Mouse (Mus musculus) right cerebral cortex, postnatal 36 days (tissue): ENCODE data around the gene Ccdc141.

ENCODE experiments used
- DNase-seq, 2 experiments: peaks; one replicate each; pipeline ENCODE4 v3.0.0; 2022; ENCODE audit warnings: low spot score in 2 of 2, mixed read lengths in 1 of 2

The Ccdc141 gene

DNA sequence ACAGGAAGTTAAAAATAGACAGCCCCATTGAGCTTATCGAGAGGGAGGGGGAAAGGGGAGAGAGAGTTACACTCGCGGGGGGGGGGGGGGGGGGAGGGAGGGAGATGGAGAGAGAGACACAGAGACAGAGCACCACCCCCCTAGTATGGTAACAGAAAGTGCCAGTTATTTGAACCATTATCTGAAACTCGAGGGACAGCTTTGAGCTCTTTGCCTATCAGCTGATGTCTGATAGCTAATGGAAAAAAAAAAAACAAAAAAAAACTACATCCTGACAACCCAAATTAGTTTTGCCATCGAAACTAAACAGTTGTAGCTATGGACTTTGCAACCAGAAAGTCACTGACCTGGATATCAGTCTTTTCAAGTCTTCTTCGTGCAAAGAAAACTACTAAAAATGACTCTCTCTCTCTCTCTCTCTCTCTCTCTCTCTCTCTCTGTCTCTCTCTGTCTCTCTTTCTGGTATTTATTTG is at the start of gene Ccdc141:
Gene Ccdc141, minus strand, starts transcription at position 4 of the 473 bp plus-strand sequence.
- no peak for DNase-seq

DNA sequence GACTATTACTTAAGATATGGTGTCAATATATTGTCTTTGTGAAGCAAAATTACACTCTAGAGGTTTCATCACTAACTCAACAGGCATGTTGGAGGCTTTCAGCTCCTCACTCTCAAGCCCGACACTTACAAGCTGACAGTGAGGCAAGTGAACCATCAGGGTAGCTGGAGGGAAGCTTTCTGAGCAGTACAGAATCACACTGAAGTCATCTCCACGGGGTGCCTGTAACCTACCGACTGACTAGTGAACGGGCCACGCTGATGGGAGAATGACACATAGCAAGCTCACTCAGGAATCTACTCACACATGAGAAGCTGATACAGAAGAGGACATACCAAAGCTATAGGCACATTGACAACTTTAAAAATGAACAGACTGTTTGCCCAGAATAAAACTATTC is 42.4 kb upstream of the Ccdc141 start:
- no peak for DNase-seq

DNA sequence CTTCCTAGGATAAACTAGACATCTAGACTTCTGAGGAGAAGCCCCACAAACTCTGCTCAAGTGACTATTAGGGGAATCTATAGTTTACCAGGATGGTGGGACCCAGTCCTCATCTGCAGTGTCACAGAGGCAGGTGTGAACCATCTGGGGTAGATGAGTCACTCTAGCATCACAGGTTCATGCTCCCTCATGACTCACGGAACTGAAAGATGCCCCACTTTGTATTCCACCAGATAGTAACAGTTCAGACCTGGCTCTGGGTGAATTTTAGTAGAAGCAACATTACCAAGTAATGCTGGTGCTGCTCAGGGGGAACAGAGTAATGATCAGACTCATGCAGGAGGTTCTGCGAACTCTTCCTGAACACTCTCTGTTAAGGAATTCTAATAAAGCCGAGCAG is 36.5 kb upstream of the Ccdc141 start:
- no peak for DNase-seq

DNA sequence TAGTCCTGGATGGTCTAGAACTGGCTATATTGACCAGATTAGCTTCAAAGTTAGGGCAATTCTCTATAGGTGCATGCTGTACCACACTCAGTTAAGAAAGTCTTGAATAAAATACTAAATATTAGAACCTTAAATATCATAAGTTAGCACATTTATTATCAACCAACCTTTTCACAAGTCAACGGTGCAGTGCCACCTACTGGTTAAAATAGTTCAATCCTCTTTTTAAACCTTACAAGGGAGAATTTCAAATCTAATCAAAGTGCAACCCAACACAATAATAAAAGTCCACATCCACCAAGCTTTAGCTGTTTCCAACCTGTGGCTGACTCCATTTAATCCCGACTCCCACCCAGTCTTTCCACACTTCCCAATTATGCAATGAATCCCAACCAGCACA is 33.5 kb upstream of the Ccdc141 start:
- no peak for DNase-seq

DNA sequence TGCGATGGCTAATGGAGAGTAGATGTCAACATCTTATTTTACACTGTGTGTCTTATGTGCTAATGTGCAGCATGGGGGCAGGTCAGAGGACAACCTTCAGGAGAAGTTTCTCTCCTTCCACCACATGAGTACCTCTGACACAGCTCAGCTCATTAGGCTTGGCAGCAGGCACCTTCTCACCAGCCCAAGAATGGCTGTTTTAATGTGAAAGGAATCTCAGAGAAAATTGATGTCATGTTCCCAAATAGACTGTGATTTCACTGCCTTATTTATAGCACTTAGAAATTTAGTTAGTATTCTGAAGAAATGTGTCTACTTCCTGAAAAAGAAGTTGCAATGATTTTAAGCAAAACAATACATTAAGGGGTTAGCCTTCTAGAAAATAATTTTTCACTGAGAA is 31.5 kb upstream of the Ccdc141 start:
- DNase-seq, result no peak

DNA sequence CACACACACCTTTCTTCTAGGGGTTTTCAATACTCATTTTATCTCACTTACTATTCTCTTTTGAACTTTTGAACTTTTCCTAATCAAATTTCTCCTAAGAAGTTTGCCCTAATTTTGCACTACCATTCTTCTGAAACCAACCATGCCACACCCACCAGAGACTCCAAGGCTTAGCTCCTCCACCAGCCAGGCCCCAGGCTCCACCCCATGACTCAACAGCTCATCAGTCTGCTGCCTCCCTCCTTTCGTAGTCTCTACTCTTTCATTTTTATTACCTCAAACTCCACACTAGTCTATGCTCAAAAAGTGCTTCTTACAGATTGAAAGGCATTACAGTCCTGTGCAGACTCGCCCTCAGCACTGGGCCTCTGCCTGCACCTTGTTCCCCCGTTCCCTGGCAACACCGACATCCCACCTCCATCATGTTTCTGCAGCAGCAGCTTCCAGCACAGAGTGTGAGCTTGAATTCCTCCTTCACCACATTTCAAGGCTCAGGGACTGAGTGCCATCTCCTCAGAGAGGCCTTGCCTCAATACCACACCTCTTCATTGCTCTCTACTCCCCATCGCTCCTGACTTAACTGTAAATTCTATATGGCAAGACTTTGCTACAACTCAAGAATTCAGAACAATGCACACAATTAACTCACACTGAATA is 30.6 kb upstream of the Ccdc141 start:
- DNase-seq, result no peak

DNA sequence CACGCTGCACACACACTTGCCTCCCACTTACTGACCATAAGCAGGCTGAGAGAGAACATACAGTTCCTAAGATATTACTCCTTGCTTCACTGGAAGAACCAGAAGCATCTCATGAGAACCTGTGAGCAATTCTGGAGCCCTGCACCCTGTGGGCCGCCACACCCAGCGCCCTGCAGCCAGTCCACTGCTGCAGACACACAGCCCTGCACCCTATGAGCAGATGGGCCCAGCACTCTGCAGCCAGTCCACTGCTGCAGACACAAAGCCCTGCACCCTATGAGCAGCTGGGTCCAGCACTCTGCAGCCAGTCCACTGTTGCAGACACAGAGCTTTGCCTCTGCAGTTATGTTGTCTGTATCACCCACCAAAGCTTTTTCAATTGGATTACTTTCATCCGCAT is 29.9 kb upstream of the Ccdc141 start:
- DNase-seq, result no peak

DNA sequence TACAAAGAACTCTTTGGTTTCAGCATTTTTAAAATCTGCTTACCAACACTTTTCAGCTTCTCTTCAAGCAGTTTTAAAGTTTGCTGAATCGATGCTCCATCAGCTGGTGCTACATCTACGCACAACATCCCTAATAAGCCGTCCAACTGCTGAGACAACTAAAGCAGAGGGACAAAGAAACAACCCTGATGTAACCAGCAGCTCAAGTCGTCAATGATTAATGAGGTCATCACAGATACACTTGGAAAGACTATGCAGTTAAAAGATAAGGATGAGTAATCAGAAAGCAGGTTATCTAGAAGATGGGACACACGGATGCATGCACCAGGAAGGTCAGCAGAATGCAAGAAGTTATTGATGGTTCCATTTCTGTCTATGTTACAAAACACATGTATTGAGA is 27.8 kb upstream of the Ccdc141 start:
- no peak for DNase-seq

DNA sequence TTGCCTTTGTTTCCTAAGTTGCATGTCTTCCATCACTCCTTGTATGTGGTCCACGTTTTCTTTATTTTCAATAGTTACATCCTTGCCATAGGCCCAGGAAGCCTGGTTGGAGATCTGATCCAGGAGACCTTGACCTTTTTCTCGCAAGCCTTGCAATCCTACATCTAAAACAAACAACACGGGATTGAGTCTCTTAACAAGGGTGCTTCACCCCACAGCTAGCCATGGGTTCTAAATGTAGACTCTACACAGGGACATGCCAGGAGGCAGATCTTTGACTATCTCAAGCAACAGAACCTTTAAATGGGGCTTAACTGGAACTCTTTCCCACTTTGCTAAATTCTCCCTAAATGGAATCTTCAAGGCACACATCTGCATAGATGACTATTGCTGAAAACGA is 26.4 kb upstream of the Ccdc141 start:
- DNase-seq, result no peak

DNA sequence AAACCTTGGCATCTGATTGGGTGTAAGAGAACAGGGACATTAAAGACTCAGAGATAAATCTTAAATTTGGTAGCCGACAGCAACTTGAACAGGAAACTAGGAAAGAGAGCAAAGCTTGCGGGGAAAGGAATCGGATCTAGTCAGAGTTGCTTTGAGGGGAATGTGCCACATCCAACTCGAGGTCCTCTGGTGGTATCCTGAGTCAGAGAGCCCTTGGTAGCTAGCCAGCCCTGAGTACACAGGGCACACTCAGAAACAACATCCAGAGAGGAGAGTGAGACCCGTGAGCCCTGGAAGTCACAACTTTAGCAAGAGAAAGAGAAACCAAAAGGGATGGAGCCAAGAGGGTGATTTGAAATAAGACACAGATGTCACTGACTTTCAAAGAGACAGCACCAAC is 24.6 kb upstream of the Ccdc141 start:
- no peak for DNase-seq

DNA sequence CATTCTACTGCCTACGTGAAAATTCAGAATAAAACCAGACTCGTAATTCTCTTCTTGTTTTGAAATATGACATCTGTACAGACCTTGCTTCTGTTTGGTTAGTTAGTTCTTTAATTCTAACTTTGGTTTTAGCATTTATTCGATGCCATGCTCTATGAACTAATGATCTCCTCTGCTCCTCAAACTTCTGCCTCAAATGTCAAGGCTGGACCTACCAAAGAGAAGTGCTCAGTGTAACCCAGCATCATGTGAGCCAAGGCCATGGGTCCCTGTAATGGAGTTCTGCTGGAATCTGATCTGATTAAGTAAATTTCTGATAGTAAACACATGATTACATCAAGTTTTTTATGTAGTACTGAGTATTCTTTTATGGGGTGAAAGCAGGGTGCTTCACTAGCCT is 21.4 kb upstream of the Ccdc141 start:
- no peak for DNase-seq

DNA sequence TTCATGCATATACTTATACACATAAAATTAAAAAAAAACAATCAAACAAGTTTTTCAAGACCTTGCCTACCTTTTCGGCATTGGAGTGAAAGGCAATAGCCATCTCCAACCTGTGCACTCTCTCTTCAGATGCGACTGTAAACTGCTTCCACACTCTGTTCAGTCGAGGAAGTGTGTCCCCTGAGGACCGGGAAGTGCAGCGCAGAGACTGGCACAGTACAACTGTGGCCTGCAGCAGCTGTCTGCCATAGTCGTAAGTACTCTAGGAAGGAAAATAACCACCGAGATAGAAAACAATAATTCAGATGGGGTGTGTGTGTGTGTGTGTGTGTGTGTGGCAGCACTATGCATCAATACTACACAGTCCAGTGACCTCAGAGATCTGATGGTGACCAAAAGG is 20.5 kb upstream of the Ccdc141 start:
- no peak for DNase-seq

DNA sequence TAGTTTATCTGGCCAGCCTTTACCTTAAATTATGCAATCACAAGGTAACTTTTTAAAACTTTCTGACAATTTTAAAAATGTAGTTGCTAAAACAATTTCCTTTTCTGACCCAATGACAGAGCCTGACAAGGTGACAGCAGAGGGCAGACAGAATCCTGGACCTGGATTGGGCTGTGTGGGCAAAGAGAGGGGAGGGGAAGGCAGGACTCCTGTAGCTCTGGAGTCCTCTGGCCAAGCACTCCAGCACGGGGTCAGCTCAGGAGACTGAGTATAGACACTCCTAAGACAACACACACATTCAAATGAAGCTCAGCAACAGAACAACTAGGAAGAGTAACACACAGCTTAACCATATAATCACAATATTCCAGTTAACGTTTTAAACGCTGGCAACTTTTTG is 19.9 kb upstream of the Ccdc141 start:
- DNase-seq, result no peak

DNA sequence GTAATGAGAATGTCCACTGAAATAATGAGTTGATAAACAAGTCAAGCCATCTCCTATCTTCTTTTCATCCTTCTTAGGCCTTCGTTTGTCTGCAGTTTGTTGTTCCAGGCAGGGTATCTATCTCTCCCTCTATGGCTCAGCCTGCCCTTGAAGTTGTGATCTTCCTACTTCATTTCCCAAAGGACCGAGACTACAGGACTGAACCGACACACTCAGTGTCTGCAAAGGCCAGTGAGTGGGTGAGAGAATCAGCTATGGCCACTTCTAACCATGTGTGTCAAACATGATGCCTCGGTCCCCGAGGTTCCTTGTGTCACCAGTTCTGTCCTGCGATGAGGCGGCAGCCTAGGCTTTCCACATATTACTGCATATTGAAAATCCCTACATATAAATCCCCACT is 19.2 kb upstream of the Ccdc141 start:
- DNase-seq, result no peak

DNA sequence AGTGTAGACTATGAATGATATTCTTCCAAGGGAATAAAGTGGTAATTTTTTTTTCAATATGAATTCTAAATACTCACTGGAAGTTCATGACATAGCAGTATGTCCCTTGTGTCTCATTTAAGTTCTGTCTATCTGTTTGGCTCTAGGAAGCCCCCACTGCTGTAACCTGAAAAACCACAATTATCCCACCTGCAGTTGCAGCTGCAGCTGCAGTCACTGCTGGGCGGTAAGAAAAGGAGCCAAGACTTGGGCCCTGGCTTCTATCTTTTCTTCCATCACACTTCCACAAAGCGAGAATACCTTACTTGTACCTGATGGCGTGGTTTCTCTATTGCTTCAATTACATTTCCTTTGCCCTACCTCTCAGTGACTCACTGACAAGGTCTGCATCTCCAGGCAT is 17.1 kb upstream of the Ccdc141 start:
- no peak for DNase-seq

DNA sequence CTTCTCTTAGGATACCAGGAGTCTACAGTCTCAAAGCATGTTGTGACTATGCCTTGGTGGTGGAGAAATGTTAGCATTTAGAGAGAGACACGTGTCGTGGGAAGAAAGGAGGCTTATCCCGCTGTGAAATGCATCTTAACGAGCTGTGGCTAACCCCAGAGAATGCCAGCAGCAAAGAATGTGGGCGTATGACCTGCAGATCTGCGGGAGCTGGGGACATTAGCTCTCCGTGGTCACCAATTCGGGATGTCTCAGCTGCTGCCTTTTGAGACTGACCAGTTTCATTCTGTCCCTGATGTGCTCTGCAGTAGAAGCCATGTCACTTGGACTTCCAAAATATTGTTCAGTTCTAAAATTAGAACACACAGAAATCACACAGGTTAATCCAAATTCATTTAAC is 16.5 kb upstream of the Ccdc141 start:
- no peak for DNase-seq

DNA sequence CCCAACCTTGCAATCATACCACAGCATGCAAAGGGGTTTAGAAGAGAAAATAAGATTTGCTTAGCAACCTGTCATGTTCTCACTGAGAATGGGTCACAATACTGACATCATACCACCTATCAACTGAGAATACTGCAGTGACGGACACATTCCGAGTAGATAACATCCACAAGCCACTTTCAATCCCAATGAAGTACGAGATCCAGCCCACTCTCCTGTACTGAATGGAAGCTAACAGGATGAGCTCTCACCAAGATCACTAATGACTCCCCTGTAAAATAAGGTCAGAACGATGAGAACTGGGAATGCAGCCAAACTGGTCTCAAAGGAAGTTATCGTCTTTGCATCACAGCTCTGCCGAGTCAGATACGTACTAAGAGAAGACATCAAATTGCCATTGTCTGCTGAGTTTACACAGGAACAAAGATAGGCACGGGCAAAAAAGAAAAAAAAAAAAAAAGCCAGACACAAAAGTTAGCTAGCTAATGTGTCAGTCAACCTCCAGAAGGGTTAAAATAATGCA is 13.7 kb upstream of the Ccdc141 start:
- DNase-seq, result no peak

DNA sequence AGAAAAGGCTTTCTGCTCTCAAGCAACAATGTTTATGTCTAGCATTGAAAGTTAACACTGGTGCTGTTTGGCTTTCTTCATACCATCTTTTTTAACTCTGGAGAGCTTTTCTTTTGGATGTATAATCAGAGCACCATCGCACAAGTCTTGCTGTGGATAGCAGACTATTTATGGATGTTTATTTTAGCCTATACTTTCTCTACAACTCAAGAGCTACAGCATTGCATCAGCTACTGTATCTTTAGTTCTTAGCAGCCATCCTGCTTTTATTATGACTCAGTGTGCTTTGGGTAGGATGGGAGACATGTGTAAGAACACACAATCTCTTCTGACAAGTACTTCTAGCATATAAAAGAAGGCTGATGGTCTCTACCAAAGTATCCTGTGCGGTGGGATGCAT is 13.2 kb upstream of the Ccdc141 start:
- DNase-seq, result no peak

DNA sequence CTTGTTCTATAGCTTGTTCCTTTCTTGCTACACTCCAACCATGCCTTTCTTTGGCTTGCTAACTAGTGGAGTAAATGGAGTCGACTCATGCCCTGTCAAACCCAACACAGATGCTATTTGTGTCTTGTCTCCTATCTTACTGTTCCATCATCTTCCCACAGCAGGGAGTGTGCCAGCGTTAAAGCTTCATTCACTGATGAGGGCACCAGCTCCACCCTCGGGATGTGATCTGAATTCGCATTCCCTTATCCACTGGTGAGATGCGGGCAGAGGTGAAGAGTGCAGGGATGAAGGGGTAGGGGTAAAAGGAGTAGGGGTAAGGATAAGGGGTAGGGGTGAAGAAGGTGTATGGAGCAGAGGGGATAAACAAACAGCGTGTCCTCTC is 12.6 kb upstream of the Ccdc141 start:
- no peak for DNase-seq

DNA sequence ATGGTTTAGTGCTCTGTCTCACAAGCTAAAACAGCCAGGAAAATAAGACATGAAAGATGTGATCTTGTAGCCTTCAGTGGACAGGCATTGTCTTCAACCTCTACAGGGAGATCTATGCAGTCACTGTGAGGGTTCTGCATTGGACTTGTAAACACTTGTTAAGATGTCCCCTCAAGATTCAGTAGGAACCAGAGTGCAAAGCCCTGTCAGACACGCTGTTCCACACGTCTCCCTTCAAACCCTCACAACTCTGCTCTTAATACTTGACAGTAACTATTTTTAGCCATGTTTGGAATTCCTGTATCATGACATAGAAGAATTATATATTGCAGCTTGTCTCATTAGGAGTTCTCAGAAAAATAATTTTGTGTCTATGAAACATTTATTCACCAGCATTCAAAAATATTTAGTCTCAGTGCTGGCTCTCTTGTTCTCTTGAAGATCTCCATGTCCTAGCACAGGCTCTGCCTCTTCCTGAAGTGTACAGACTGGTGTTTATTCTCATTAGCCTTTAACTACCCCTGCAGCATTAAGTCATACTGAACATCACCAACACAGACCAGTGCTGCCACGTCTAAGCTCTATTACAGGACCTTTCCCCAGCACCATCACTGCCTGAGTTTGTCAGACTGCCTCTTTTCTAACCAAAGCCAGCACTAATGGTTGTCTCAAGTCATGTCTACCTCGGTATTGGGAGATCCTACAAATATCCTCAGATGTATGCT is 12.0 kb upstream of the Ccdc141 start:
- DNase-seq, result no peak

DNA sequence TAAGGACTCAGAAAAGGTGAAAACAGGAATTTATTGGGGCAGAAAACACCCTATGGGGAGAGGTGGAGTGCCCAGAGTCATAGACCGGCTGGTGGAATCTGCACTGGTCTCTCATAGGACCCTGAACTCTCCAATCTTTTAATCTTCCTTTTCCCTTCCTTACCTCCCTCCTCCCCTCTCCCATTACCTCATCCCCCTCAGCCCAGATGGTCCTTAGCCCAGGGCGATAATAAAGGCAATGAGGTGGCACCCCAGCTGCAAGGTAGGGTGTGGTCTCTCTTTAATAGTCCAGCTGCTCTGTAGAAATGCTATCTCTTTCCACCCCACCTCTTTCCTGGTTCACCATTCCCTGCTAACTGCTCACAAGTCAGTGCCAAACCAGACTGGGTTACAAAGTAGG is 7.0 kb upstream of the Ccdc141 start:
- DNase-seq, result no peak

DNA sequence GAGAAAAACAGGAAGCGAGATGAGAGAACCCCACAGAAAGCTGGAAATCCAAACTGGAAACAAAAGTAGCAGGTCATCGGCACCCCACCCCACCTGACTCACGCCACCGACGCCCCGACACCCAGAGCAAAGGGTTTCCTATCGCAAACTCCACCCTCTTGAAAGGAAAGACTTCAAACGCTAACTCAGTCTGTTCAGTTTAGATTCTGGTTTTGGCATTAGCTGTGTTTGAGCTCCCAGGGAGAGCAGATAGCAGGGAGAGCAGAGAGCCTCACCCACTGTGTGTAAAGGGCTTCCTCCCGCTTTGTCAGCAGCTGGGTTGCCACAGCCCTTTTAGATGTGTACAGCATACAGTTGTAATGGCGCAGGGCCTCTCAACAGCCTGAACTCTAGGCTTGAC is 6.0 kb upstream of the Ccdc141 start:
- DNase-seq, result no peak

DNA sequence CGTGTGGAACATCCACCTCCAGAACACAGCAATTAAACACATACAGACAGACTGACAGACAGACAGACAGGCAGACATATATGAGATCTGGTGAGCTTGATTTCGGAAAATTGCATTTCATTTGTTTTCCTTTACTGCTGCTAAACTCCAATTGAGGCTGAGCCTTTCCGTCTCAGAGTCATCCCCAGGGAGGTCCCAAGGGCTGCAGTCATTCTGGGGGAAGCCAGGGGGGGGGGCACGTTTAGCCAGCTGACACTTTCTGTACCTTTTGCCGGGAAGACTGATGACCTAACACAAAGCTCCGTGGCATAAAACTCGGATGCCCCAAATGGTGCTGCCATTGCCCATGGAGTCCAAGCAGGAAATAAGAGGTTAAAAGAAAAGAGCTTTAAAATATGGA is 5.0 kb upstream of the Ccdc141 start:
- DNase-seq, result no peak

DNA sequence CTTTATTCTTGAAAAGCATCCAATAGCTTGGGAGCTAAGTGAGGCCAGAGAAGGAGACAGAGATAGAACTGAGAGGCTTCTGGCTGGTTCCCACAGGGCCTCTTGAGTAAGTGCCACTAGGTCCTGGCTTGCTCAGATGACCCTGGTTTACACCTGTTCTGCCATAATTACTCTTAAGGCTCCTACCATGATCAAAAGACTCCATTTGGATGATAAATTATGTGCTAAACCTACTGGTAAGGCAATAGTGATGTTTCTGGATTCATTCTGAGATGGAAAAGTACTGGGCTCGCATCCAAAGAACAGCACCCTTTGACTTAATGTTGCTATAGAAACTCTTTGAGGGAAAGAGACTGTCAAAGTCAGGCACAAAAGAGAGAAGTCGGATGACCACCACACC is 3.9 kb upstream of the Ccdc141 start:
- DNase-seq, result no peak
